9 mouse cellular contexts compared by ENCODE assay signal in the genomic region with DNA sequence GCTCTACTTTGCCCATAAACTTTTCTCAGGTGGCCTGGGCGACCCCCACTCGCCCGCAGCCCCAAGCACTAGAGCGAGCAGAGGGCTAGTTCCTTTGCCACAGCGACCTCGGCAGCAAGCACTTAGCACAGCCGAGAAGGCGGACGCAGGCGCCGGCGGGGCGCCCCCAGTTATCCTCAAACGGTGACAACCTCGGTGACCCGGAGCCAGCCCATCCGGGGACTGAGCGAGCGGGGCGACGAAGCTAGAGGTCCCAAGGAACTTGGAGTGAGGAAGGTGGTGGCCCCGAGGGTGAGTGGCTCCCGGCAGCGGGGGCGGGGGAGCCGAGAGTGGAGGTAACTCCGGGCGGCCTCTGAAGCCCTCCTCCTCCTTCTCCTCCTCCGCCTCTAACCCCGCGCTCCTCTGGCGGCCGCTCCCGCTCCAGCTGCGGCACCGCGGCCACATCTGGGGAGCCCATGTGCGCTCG. TPM values are rescaled to one million over a fixed set of nuclear protein-coding genes. Genes with fewer than 3 reads are reported as not detected.
DNase-seq lines count a peak whose midpoint lies in the region; ATAC-seq and TF ChIP-seq lines count a peak whose summit lies in the region.
"Had no signal": no experiment of that assay in that cellular context is flagged by ENCODE, and none has a peak within 500 bp of the region (broad histone marks: within the 10 kb centered on the region; RNA-seq: fewer than 3 reads in every experiment).

TSS of gene Ism1 (plus strand) at position 370 of the 466 bp plus-strand sequence.

- peak within 1 kb of the TSS; percentile 27; the same call in 1 of the 2 replicates for H3K4me3 ChIP-seq in spleen, adult 2 months (ENCODE audit: extremely low read depth, insufficient read depth, insufficient read length)
- peak within 1 kb of the TSS; percentile 95 for H3K4me3 ChIP-seq in embryonic facial prominence, embryonic 13.5 days
- H3K4me3 ChIP-seq in heart, adult 2 months = peak within 1 kb of the TSS; percentile 59
- peak within 1 kb of the TSS; percentile 48; the same call in 1 of the 2 replicates for H3K4me3 ChIP-seq in liver, adult 2 months (ENCODE audit: insufficient read depth, low read depth, low read length)
- H3K4me3 ChIP-seq in neural tube, embryonic 11.5 days (ENCODE audit: low read depth, low read length) = peak within 1 kb of the TSS; percentile 90

- intact Hi-C loops in heart, adult 2 months (cut with DNase I) = loop anchor here (5.0 kb wide), 1 partner anchor 86 kb away; no protein-coding TSS in a partner anchor

- H3K4me1 ChIP-seq in spleen, adult 2 months (ENCODE audit: control insufficient read depth, insufficient read depth, insufficient read length) = peaks cover 4% of the 10 kb centered on the region; the same call in 1 of the 2 replicates
- H3K4me1 ChIP-seq in embryonic facial prominence, embryonic 13.5 days = peaks cover 19% of the 10 kb centered on the region; the same call in 1 of the 2 replicates
- H3K4me1 ChIP-seq in heart, adult 2 months (ENCODE audit: control insufficient read depth, insufficient read depth, low read length) = no peaks in the 10 kb centered on the region
- H3K4me1 ChIP-seq in liver, adult 2 months (ENCODE audit: control insufficient read depth, insufficient read depth, low read length) = no peaks in the 10 kb centered on the region; the same call in 1 of the 2 replicates
- H3K4me1 ChIP-seq in neural tube, embryonic 11.5 days (ENCODE audit: control insufficient read depth, insufficient read depth, low read length) = 0 out of 2 replicates have a peak, but pooled peaks cover 2% of the 10 kb centered on the region

- TF ChIP-seq POLR2A in spleen, adult 2 months (IDR thresholded peaks at IDR 0.05; ENCODE audit: low read depth, low read length) = no peak
- no peak for TF ChIP-seq POLR2A in heart, adult 2 months (IDR thresholded peaks at IDR 0.05; ENCODE audit: insufficient read depth, low read depth, low read length)
- TF ChIP-seq POLR2A in liver, adult 2 months (IDR thresholded peaks at IDR 0.05; ENCODE audit: extremely low read depth, insufficient read depth, low read length) = no peak

- no peaks in the 10 kb centered on the region for H3K36me3 ChIP-seq in spleen, adult 2 months (ENCODE audit: control insufficient read depth, insufficient read depth, low read length)
- no peaks in the 10 kb centered on the region for H3K36me3 ChIP-seq in embryonic facial prominence, embryonic 13.5 days
- no peaks in the 10 kb centered on the region for H3K36me3 ChIP-seq in heart, adult 2 months (ENCODE audit: control insufficient read depth, insufficient read depth, low read length)
- no peaks in the 10 kb centered on the region for H3K36me3 ChIP-seq in liver, adult 2 months (ENCODE audit: control insufficient read depth, insufficient read depth, low read length)
- H3K36me3 ChIP-seq in neural tube, embryonic 11.5 days (ENCODE audit: control insufficient read depth, insufficient read depth, low read length) = no peaks in the 10 kb centered on the region

- DNase-seq in spleen, adult 2 months (ENCODE audit: low read depth in 1 of 2, low spot score in 2 of 2) = peak in 1 of 2 experiments; percentile 3
- no peak for DNase-seq in spleen, postnatal 14 days (ENCODE audit: low spot score in 2 of 2)
- DNase-seq in heart, adult 2 months = peak in 1 of 2 experiments; percentile 55
- peak; percentile 51 for DNase-seq in kidney, adult 18-20 months
- no peak for DNase-seq in liver, adult 2 months (ENCODE audit: extremely low read depth, low read depth, low spot score)
- DNase-seq in neural tube, embryonic 11.5 days (ENCODE audit: low spot score) = peak; percentile 72
- DNase-seq in thymus, postnatal 4 days = peak; percentile 39

- H3K79me2 ChIP-seq in heart, adult 2 months (replicated peaks; ENCODE audit: control insufficient read depth, insufficient read depth, low read length) = no peaks in the 10 kb centered on the region
- H3K79me2 ChIP-seq in liver, adult 2 months (ENCODE audit: control insufficient read depth, insufficient read depth, low read length) = no peaks in the 10 kb centered on the region

- H3K4me2 ChIP-seq in embryonic facial prominence, embryonic 13.5 days = peak within 1 kb of the TSS; percentile 98
- H3K4me2 ChIP-seq in neural tube, embryonic 11.5 days (ENCODE audit: low read depth) = peak within 1 kb of the TSS; percentile 100

- peak; percentile 77 for ATAC-seq in embryonic facial prominence, embryonic 13.5 days (ENCODE audit: insufficient number of reproducible peaks, insufficient read depth, low FRiP score, low TSS enrichment, low read depth)
- ATAC-seq in neural tube, embryonic 11.5 days (ENCODE audit: insufficient read depth, low FRiP score, low TSS enrichment) = peak; percentile 73

- no peak within 1 kb of the TSS for H3K27ac ChIP-seq in spleen, adult 2 months (ENCODE audit: insufficient read depth, low read length)
- H3K27ac ChIP-seq in embryonic facial prominence, embryonic 13.5 days = peak within 1 kb of the TSS; percentile 86
- peak within 1 kb of the TSS; percentile 23; the same call in 1 of the 2 replicates for H3K27ac ChIP-seq in heart, adult 2 months
- H3K27ac ChIP-seq in liver, adult 2 months (replicated peaks; ENCODE audit: insufficient read depth, low read depth, low read length) = no peak within 1 kb of the TSS
- peak within 1 kb of the TSS; percentile 79 for H3K27ac ChIP-seq in neural tube, embryonic 11.5 days (ENCODE audit: low read depth, low read length)

- peaks cover 12% of the 10 kb centered on the region for H3K27me3 ChIP-seq in spleen, adult 2 months (ENCODE audit: control insufficient read depth, insufficient read depth, low read length)
- H3K27me3 ChIP-seq in embryonic facial prominence, embryonic 13.5 days = peaks cover 23% of the 10 kb centered on the region
- H3K27me3 ChIP-seq in heart, adult 2 months (ENCODE audit: control insufficient read depth, insufficient read depth, low read length) = no peaks in the 10 kb centered on the region
- H3K27me3 ChIP-seq in liver, adult 2 months (ENCODE audit: control insufficient read depth, insufficient read depth, low read length) = peaks cover 21% of the 10 kb centered on the region
- H3K27me3 ChIP-seq in neural tube, embryonic 11.5 days (ENCODE audit: control insufficient read depth, insufficient read depth, low read length) = no peaks in the 10 kb centered on the region

- H3K9ac ChIP-seq in embryonic facial prominence, embryonic 13.5 days = peak within 1 kb of the TSS; percentile 91
- H3K9ac ChIP-seq in heart, adult 2 months (ENCODE audit: low read depth, low read length) = peak within 1 kb of the TSS; percentile 48
- peak within 1 kb of the TSS; percentile 45; the same call in 1 of the 2 replicates for H3K9ac ChIP-seq in liver, adult 2 months (ENCODE audit: low read depth, low read length)
- H3K9ac ChIP-seq in neural tube, embryonic 11.5 days (ENCODE audit: low read length) = peak within 1 kb of the TSS; percentile 86

- 2% methylated on average over 35 of the region's 39 CpGs for WGBS in spleen, adult 2 months
- under 1% methylated on average over 31 of the region's 39 CpGs for WGBS in embryonic facial prominence, embryonic 13.5 days
- 1% methylated on average over 39 of the region's 39 CpGs for WGBS in heart, adult 2 months
- WGBS in liver, adult 2 months = under 1% methylated on average over 32 of the region's 39 CpGs
- under 1% methylated on average over 32 of the region's 39 CpGs for WGBS in neural tube, embryonic 11.5 days

- TF ChIP-seq EP300 in heart, adult 2 months (IDR thresholded peaks at IDR 0.05; ENCODE audit: insufficient read depth, low read depth, low read length) = no peak

- TF ChIP-seq CTCF in spleen, adult 2 months (IDR thresholded peaks at IDR 0.05; ENCODE audit: extremely low read depth, insufficient read depth, insufficient read length, insufficient replicate concordance) = no peak
- no peak for TF ChIP-seq CTCF in heart, adult 2 months (IDR thresholded peaks at IDR 0.05)
- no peak for TF ChIP-seq CTCF in liver, adult 2 months (IDR thresholded peaks at IDR 0.05; ENCODE audit: low read depth, low read length)

- H3K9me3 ChIP-seq in embryonic facial prominence, embryonic 13.5 days = no peaks in the 10 kb centered on the region
- no peaks in the 10 kb centered on the region for H3K9me3 ChIP-seq in neural tube, embryonic 11.5 days (ENCODE audit: control insufficient read depth, low read length)

RNA-seq across cellular contexts. Expression of gene Ism1, which starts in this region (rescaled TPM):
- polyA plus RNA-seq in spleen, adult 2 months (2012; rRNA removed) = 0.16 and 0.28 TPM in 2 replicates
- 4.0 and 4.4 TPM in 2 replicates for polyA plus RNA-seq in embryonic facial prominence, embryonic 13.5 days (2015; fragmentation: Nextera tagmentation; extraction: Ambion mirVana)
- 1 to 10 TPM in 1 of 2 experiments, under 1 TPM in 1; 0.91 to 1.0 TPM for total RNA-seq in heart, adult 2 months (2021)
- 1.1 and 1.5 TPM in 2 replicates for polyA plus RNA-seq in heart, adult 2 months (2012; rRNA removed)
- total RNA-seq in liver, adult 2 months (2014; rRNA removed) = 0.07 TPM in 1 of 2 replicates, not detected in the other
- 0.02 and 0.15 TPM in 2 replicates for polyA plus RNA-seq in liver, adult 2 months (2012; rRNA removed)
- polyA plus RNA-seq in neural tube, embryonic 11.5 days (2014; fragmentation: Nextera tagmentation; extraction: Ambion mirVana) = 2.0 and 2.6 TPM in 2 replicates
- total RNA-seq: MEL had no signal

Comparison
In these comparisons a context has a peak if more than half of its experiments do, and no peak if none do; other contexts are left out.
1. DNase-seq: peak in kidney, adult 18-20 months (single experiment), neural tube, embryonic 11.5 days (single experiment) and thymus, postnatal 4 days (single experiment); none in spleen, postnatal 14 days (0 of 2) and liver, adult 2 months (single experiment).
2. H3K27ac ChIP-seq: peak in embryonic facial prominence, embryonic 13.5 days (single experiment), heart, adult 2 months (single experiment) and neural tube, embryonic 11.5 days (single experiment); none in spleen, adult 2 months (single experiment) and liver, adult 2 months (single experiment).
3. H3K4me3 ChIP-seq: peak in every context shown above with its lines; median percentile 95 in embryonic facial prominence, embryonic 13.5 days; 90 in neural tube, embryonic 11.5 days; 59 in heart, adult 2 months; 48 in liver, adult 2 months; 27 in spleen, adult 2 months.
4. Peak in every context shown above with its lines, with median percentiles within 50 percentile points of each other: H3K9ac ChIP-seq.